Mouse (Mus musculus) midbrain, embryonic 16.5 days (tissue): ENCODE data around the gene Sel1l3. TPM values are rescaled to one million over a fixed set of nuclear protein-coding genes. Genes with fewer than 3 reads are reported as not detected.

Source experiments
- ATAC-seq: fragments of 200-750 bp; cut with Nextera tagmentation; 2 replicates; pipeline ENCODE4 v1.8.0; 2017; ENCODE audit warnings: moderate TSS enrichment
- H3K27ac ChIP-seq: fragments of 300-500 bp; sonication (generic); 2 replicates; pipeline ENCODE4 v1.5.1; 2014; ENCODE audit warnings: mild to moderate bottlenecking, low read length, mixed read lengths
- H3K27me3 ChIP-seq: fragments of 300-500 bp; sonication (generic); 2 replicates; pipeline ENCODE4 v1.6.1; 2014; ENCODE audit warnings: low read depth, low read length, mixed read lengths; ENCODE audit not compliant: control insufficient read depth, insufficient read depth
- H3K36me3 ChIP-seq: fragments of 300-500 bp; sonication (generic); 2 replicates; pipeline ENCODE4 v1.6.1; 2014; ENCODE audit warnings: mild to moderate bottlenecking, low read length, moderate library complexity, mixed read lengths; ENCODE audit not compliant: control insufficient read depth, insufficient read depth
- H3K4me1 ChIP-seq: fragments of 300-500 bp; sonication (generic); 2 replicates; pipeline ENCODE4 v1.6.1; 2014; ENCODE audit warnings: mild to moderate bottlenecking, low read length, mixed read lengths; ENCODE audit not compliant: control insufficient read depth, insufficient read depth
- H3K4me2 ChIP-seq: fragments of 300-500 bp; sonication (generic); 2 replicates; pipeline ENCODE4 v1.6.1; 2014; ENCODE audit warnings: mild to moderate bottlenecking, low read length, mixed read lengths
- H3K4me3 ChIP-seq: fragments of 300-500 bp; sonication (generic); 2 replicates; pipeline ENCODE4 v1.5.1; 2014; ENCODE audit warnings: low read depth, mild to moderate bottlenecking, low read length, moderate library complexity, mixed read lengths
- H3K9ac ChIP-seq: fragments of 300-500 bp; sonication (generic); 2 replicates; pipeline ENCODE4 v1.6.1; 2014; ENCODE audit warnings: low read depth, low read length, mixed read lengths
- H3K9me3 ChIP-seq: fragments of 300-500 bp; sonication (generic); replicated peaks from 2 replicates; pipeline ENCODE4 v1.6.1; 2014; ENCODE audit warnings: mild to moderate bottlenecking, low read length, mixed read lengths; ENCODE audit not compliant: control insufficient read depth, poor library complexity, severe bottlenecking
- WGBS: fragments of 180-500 bp; shearing (Covaris S2); extraction: QIAGEN DNeasy Blood & Tissue Kit; methylation state at CpG from one replicate; pipeline ENCODE4 v1.1.7; 2014; 5-methylcytosine and 5-hydroxymethylcytosine counted together
- polyA plus RNA-seq: library from polyadenylated mRNA; unstranded; fragments of >200 nt; fragmentation: Nextera tagmentation; extraction: Ambion mirVana; gene quantifications from 2 replicates; pipeline ENCODE4 v1.2.1, GENCODE M21; 2015

Gene Sel1l3
- polyA plus RNA-seq, 1 experiment from 2014 or later: 7.3 TPM

- ATAC-seq: no peak
- Histone ChIP-seq H3K9ac (no peak overlapping the region), H3K4me1 (peaks cover 10% of the 10 kb centered on the region; the same call in 1 of the 2 replicates), H3K9me3 (no peaks in the 10 kb centered on the region), H3K4me2 (no peak overlapping the region), H3K27me3 (no peaks in the 10 kb centered on the region), H3K36me3 (no peaks in the 10 kb centered on the region), H3K4me3 (no peak overlapping the region), H3K27ac (no peak overlapping the region; the same call in 1 of the 2 replicates)
- WGBS: 60% methylated on average over 4 of the region's 4 CpGs
Observed at GRCm38 (mm10) chr5:53110225-53110624, 103.5 kb downstream of the Sel1l3 start.

- H3K9me3 ChIP-seq: no peaks in the 10 kb centered on the region
- 80% methylated on average over 1 of the region's 1 CpGs for WGBS
- H3K27ac ChIP-seq: no peak overlapping the region
- no peaks in the 10 kb centered on the region for H3K36me3 ChIP-seq
- peaks cover 10% of the 10 kb centered on the region; the same call in 1 of the 2 replicates for H3K4me1 ChIP-seq
- H3K4me2 ChIP-seq: no peak overlapping the region
- H3K9ac ChIP-seq: no peak overlapping the region
- ATAC-seq: no peak
- no peaks in the 10 kb centered on the region for H3K27me3 ChIP-seq
- H3K4me3 ChIP-seq: no peak overlapping the region
Observed at GRCm38 (mm10) chr5:53108668-53109067, 105.1 kb downstream of the Sel1l3 start.

GRCm38 (mm10) chr5:53108026-53108425 lies 105.7 kb downstream of the Sel1l3 start:
- Histone ChIP-seq H3K9me3 (no peaks in the 10 kb centered on the region), H3K27ac (no peak overlapping the region), H3K36me3 (no peaks in the 10 kb centered on the region), H3K4me1 (peaks cover 10% of the 10 kb centered on the region; the same call in 1 of the 2 replicates), H3K9ac (no peak overlapping the region), H3K4me2 (no peak overlapping the region), H3K4me3 (no peak overlapping the region), H3K27me3 (no peaks in the 10 kb centered on the region)
- no peak for ATAC-seq
- 85% methylated on average over 9 of the region's 9 CpGs for WGBS

- Histone ChIP-seq H3K27ac (no peak overlapping the region), H3K36me3 (no peaks in the 10 kb centered on the region), H3K4me3 (no peak overlapping the region), H3K9me3 (no peaks in the 10 kb centered on the region), H3K9ac (no peak overlapping the region), H3K27me3 (no peaks in the 10 kb centered on the region), H3K4me1 (peaks cover 10% of the 10 kb centered on the region; the same call in 1 of the 2 replicates), H3K4me2 (no peak overlapping the region)
- ATAC-seq: no peak
- WGBS: 69% methylated on average over 4 of the region's 4 CpGs
Observed at GRCm38 (mm10) chr5:53106731-53107130, 107.0 kb downstream of the Sel1l3 start.

- Histone ChIP-seq H3K4me2 (no peak overlapping the region), H3K36me3 (no peaks in the 10 kb centered on the region), H3K9me3 (no peaks in the 10 kb centered on the region), H3K4me3 (no peak overlapping the region), H3K27me3 (no peaks in the 10 kb centered on the region), H3K27ac (no peak overlapping the region), H3K4me1 (peaks cover 8% of the 10 kb centered on the region; the same call in 1 of the 2 replicates), H3K9ac (no peak overlapping the region)
- ATAC-seq: no peak
- 85% methylated on average over 4 of the region's 4 CpGs for WGBS
Observed at GRCm38 (mm10) chr5:53106125-53106524, 107.6 kb downstream of the Sel1l3 start.

GRCm38 (mm10) chr5:53105716-53106115 lies 108.0 kb downstream of the Sel1l3 start:
- 74% methylated on average over 8 of the region's 8 CpGs for WGBS

GRCm38 (mm10) chr5:53104177-53104855 lies 109.4 kb downstream of the Sel1l3 start:
- Histone ChIP-seq H3K36me3 (no peaks in the 10 kb centered on the region), H3K4me2 (no peak overlapping the region), H3K27me3 (no peaks in the 10 kb centered on the region), H3K4me3 (no peak overlapping the region), H3K9me3 (no peaks in the 10 kb centered on the region), H3K27ac (no peak overlapping the region), H3K9ac (no peak overlapping the region), H3K4me1 (no peaks in the 10 kb centered on the region)
- WGBS: 75% methylated on average over 13 of the region's 13 CpGs
- ATAC-seq: no peak

More at GRCm38 (mm10) chr5:53105716-53106115, 108.0 kb downstream of the Sel1l3 start:
- H3K9me3 ChIP-seq: no peaks in the 10 kb centered on the region
- no peak for ATAC-seq
- H3K27ac ChIP-seq: no peak overlapping the region
- peaks cover 6% of the 10 kb centered on the region; the same call in 1 of the 2 replicates for H3K4me1 ChIP-seq
- no peak overlapping the region for H3K4me2 ChIP-seq
- no peaks in the 10 kb centered on the region for H3K36me3 ChIP-seq
- no peak overlapping the region for H3K4me3 ChIP-seq
- no peak overlapping the region for H3K9ac ChIP-seq
- H3K27me3 ChIP-seq: no peaks in the 10 kb centered on the region

- H3K27ac ChIP-seq: no peak overlapping the region
- no peaks in the 10 kb centered on the region for H3K36me3 ChIP-seq
- 86% methylated on average over 12 of the region's 12 CpGs for WGBS
Observed at GRCm38 (mm10) chr5:53101848-53102473, 111.8 kb downstream of the Sel1l3 start.

GRCm38 (mm10) chr5:53091331-53091730 lies 122.4 kb downstream of the Sel1l3 start:
- Histone ChIP-seq H3K27ac (no peak overlapping the region), H3K36me3 (no peaks in the 10 kb centered on the region), H3K9ac (no peak overlapping the region), H3K27me3 (no peaks in the 10 kb centered on the region), H3K4me1 (no peaks in the 10 kb centered on the region), H3K4me3 (no peak overlapping the region), H3K4me2 (no peak overlapping the region), H3K9me3 (no peaks in the 10 kb centered on the region)
- no peak for ATAC-seq
- 77% methylated on average over 3 of the region's 3 CpGs for WGBS

More at GRCm38 (mm10) chr5:53101848-53102473, 111.8 kb downstream of the Sel1l3 start:
- no peak overlapping the region for H3K9ac ChIP-seq
- H3K4me3 ChIP-seq: no peak overlapping the region
- no peaks in the 10 kb centered on the region for H3K4me1 ChIP-seq
- no peaks in the 10 kb centered on the region for H3K9me3 ChIP-seq
- ATAC-seq: no peak
- no peak overlapping the region for H3K4me2 ChIP-seq
- no peaks in the 10 kb centered on the region for H3K27me3 ChIP-seq
